Mouse (Mus musculus) frontal cortex, adult (tissue): ENCODE data around the gene Tnfaip8l1.

Source experiments
- ATAC-seq: cut with Nextera tagmentation; 2 replicates; pipeline ENCODE4 v1.9.2; 2017; ENCODE audit warnings: mild to moderate bottlenecking, moderate library complexity, mixed read lengths; ENCODE audit not compliant: low TSS enrichment

Tnfaip8l1 gene

DNA sequence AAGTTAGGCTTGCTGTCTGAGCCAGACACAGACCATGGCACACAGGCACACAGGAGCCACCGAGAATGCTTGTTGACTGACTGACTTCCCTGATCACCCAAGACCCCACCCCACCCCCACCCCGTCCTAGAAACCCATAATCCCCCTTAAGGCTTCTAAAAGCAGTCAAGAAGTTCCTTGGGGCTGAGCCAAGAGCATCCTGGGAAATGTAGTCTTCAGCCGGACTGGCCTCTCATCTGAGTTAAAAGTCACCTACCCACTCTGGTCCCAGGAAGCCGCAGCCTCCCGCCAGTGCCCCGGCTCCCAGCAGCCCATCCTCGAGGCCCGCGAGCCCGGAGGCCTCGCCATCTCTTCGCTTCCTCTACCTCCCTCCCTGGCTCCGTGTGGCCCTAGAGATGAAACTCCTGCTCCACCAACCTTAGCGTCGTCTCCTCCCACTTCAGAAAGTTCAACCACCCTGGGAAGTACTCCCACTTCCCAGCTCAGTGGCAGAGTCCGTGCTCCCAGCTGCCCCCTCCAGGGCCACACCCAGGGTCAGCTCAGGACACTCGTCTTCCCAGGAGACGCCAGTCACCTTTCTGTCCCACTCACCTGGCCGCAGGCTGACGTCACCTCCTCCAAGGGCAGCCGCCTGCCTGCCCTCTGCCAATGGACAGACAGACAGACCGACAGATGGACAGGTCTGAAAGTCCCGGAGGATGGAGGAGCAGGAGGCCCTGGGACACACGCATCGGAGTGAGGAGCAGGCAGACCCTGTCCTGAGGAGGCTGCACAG, 24.3 kb upstream of the Tnfaip8l1 start:
- ATAC-seq, result no peak

GRCm38 (mm10) chr17:56139355-56139754, 22.9 kb upstream of the Tnfaip8l1 start:
- peak; percentile 14; the same call in 1 of the 2 replicates for ATAC-seq

DNA sequence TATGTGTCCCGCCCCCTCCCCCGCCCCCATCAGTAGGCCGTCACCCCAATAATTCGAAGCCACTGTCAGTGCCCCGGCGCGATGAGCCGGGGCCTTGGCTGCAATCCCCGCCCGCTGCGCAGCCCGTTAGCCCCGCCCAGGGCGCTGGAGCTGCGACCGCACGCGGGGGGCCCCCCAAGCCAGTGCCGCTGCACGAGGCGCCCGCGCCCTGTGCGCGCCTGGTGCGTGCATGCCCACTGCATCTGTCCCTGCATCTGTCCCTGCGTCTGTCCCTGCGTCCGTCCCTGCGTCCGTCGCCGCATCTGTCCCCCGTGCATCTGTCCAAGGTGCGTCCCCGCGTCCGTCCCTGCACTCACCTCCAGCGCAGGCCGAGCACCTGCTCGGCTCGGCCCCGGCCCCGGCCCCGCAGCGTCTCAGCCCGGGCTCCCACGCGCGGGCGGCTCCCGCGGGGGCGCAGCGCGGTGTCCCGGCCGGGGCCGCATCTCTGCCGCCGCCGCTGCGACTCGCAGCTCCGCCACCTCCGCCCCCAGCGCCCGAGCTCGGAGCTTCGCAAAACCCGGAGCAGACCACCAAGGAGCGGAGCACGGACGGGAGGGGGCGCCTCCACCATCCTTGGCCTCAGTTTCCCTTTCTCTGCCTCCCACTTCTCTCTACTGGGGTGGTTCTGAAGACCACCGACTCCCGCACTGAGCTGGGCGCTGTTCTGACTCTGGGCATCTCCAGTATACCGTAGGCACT, 22.2 kb upstream of the Tnfaip8l1 start, which contains the start of gene Sema6b:
Sema6b (minus strand) TSS at position 486 of the 738 bp plus-strand sequence.
- peak; percentile 38; the same call in 1 of the 2 replicates for ATAC-seq

DNA sequence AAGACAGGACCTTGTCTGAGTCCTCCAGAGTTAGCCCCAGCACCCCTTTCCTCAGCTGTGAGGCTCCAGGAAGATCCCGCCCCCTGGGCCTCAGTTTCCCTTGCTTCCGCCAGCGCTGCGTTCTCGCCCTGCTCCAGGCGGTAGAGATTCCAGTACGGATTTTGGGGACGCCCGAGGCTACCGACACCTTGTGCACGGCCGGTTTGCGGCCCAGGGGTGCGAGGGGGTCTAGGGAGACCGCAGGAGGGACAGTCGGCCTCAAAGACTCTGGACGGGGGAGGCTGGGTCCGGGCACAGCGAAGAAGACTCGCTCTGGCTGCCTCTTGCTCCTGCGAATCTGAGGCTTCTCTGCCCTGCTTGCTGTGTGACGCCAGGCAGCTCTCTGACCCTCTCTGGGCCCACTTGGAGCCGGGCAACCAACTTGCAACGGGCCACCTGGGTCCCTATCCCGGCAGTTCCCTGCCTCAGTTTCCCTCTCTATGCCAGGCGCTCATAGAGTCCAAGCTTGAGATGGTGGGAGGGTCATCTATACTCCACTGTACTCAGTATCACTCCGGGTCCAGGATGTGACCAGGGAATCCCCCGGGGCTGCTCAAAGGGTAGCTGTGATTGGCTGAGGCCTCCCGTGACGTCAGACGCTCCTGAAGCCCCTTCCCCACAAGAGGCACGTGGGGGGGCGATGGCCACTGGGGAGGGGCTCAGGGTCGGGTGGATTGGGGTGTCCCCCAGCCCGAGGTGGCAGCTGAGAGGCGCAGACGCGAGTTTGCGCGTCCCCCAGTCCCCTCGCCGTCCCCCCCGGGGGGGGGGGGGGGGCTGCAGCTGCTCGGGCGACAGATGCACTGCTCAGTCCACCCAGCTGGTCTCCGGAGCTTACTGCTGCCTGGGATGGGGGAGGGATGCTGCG, 20.3 kb upstream of the Tnfaip8l1 start:
- ATAC-seq, result no peak

DNA sequence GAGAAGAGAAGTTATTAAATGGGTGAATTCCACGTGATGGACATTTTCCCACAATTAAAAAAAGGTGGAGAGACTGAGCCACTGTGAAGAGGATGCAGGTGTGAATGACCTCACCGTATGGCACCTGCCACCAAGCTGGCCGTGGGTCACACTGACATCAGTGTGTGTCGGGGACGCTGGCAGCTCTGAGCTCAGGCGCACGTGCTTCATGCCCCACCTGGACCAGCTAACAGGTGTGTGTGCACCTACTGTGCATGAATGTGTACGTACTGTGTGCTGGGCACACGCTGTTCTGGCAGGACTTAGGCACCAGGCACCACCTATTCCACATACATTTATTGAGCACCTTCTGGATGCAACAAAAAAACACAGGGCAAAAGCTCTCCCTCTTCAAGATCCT, 17.7 kb upstream of the Tnfaip8l1 start:
- ATAC-seq, result no peak

- ATAC-seq, result no peak
Measured at GRCm38 (mm10) chr17:56146131-56146530, 16.1 kb upstream of the Tnfaip8l1 start.

DNA sequence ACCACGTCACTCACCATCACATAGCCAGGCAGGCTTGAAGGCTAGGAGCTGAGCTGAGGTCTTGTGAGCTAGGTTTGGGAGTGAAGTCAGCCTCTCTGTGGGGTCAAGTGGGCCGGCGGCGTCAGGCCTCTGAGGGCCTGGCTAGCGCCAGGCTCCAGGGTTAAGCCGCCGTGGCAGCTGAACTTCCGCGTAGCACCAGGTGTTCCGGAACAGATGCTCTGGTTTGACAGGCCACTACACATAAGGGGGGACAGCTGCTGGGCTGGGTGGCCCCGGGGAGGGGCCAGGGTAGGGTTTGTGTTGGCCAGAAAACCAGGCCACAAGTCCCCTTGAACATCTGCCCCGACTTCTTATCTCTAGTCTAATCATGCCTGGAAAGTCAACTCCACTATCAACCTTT, 14.9 kb upstream of the Tnfaip8l1 start:
- no peak for ATAC-seq

- ATAC-seq, result no peak
Measured at GRCm38 (mm10) chr17:56148280-56148679, 14.0 kb upstream of the Tnfaip8l1 start.

DNA sequence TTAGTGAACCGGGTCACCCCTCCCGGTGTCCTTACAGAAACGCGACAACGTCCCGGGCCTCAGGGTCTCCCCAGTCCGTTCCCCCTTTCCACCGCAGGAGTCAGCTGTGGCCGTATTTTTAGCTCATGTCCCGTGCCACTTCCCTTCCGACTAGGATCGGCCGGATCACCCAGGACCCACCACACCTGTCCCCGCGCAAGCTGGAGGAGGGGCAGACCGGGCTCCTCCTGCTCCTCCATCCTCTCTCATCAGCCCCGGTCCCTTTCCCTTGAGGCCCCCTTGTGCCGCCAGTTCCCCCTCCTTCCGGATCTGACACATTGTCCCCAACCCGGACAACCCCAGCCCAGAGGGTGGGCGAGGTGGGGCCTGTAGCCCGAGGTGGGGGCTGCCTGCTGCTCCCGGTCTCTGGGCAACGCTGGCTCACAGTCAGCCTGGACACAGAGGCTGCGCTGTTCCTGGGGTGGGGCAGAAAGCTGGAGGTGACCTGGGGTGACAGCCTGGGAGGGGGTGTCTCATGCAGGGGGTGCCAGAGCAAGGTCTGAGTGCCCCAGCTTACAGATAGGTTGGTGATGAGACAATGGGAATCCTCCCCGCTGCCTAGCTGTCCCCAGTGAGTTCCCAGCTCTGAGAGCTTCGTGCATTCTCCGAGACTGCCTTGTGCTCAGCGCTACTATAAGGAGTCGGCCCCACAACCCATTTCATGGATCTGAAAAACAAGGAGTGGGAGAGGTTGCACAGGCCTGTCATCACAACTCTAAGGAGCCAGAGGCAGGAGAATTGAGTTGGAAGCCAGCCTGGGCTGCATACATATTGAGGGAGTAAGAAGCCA, 13.3 kb upstream of the Tnfaip8l1 start:
- 0 out of 2 replicates have a peak, but pooled peaks have one; percentile 29 for ATAC-seq

GRCm38 (mm10) chr17:56149897-56150296, 12.4 kb upstream of the Tnfaip8l1 start:
- no peak for ATAC-seq

GRCm38 (mm10) chr17:56153643-56154042, 8.6 kb upstream of the Tnfaip8l1 start:
- no peak for ATAC-seq

DNA sequence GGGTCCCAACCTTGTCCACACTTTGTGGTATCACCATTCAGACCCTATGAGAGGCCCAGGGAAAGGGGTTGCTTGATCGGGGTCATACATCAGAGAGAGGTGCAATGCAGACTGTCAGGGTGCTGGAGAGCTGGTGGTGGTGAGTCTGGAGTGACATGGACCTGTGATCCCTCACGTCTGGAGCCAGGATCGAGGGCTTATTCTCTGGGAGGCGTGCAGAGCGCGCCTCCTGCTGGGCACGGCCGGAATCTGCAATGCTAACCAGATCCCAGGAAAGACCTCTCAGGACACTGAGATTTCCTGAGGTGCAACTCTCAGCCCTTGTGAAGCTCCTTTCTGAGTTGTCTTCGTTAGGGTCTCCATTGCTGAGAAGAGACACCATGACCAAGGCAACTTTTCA, 2.5 kb upstream of the Tnfaip8l1 start:
- ATAC-seq, result 0 out of 2 replicates have a peak, but pooled peaks have one; percentile 31

- no peak for ATAC-seq
Measured at GRCm38 (mm10) chr17:56163523-56164102, 1.3 kb downstream of the Tnfaip8l1 start.

DNA sequence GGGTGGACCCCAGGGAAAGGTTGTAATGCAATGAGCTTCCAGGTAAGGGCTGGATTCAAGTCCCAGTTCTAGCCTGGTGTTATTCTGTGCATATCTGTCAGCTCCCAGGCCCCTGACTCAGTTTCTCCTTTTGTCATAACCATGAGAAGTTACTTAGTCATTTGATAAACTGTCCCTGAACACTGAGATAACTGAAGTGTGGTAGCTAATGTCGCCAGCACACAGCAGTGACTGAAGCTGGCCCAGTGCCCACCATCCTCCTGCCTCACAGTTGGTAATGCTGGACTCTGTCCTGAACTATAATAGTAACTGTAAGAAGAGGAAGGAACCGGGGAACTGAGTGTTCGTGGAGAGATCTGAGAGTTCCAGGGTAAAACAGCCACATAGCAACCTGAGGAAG, 2.2 kb downstream of the Tnfaip8l1 start:
- no peak for ATAC-seq

DNA sequence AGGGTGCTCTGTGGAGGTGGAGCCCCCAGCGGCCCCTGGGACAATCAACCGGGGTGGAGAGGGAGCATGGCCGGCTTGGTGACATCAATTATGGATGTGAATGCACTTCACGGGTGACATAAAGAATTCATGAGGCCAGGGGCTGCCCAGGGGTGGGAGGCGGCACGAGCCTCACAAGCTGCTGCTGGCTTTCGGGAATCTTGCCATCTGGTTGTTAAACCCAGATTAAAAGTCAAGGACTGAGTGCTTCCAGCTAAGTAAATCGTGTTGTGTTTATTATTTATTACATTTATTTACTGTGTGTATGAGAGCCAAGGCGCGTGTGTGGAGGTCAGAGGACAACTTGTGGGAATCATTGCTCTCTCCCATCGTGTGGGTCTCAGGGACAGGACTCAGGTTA, 3.4 kb downstream of the Tnfaip8l1 start:
- no peak for ATAC-seq

DNA sequence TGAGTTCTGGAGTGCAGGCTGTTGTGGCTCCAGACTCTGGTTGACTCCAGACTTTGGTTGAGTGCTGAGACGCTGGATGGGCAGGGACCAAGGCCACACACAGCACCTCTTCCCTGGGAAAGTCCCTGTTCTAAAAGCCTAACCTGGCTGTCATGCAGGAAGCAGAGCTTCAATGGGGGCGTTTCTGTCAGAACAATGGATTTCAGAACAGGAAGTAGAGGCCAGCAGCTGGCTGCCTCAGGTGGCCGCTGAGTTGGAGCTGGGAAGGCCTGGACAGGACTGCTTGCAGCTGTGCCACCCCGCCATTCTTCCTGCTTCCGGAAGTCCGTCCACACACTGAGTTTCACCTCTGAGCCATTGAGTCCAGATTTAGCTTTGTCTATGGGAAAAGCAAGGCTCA, 7.6 kb downstream of the Tnfaip8l1 start:
- no peak for ATAC-seq

GRCm38 (mm10) chr17:56170636-56171035, 8.4 kb downstream of the Tnfaip8l1 start:
- ATAC-seq, result no peak

DNA sequence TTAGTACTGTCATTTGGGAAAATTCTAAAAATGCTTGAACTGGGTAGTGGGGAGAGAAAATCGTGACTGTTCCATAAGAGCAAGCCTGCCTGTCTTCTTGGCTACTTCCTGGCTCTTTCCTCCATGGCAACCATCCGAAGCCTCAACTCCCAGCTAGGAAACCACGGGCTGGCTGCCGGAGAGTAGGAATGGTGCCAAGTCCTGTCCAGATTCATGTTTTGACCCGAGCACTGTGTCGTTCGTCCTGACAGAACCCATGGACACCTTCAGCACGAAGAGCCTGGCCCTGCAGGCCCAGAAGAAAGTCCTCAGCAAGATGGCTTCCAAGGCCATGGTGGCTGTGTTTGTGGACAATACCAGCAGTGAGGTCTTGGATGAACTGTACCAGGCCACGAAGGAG, 9.2 kb downstream of the Tnfaip8l1 start:
- no peak for ATAC-seq

DNA sequence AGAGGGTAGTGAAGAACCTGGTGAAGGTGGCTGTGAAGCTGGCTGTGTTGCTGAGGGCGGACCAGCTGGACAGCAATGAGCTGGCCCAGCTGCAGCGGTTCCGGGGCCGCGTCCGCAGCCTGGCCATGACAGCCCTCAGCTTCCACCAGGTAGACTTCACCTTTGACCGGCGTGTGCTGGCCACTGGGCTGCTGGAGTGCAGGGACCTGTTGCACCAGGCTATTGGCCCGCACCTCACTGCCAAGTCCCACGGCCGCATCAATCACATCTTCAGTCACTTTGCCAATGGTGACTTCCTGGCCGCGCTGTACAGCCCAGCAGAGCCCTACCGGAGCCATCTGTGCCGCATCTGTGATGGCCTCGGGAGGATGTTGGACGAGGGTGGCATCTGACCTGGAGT, 9.6 kb downstream of the Tnfaip8l1 start:
- no peak for ATAC-seq

- ATAC-seq, result no peak
Measured at GRCm38 (mm10) chr17:56173401-56174046, 11.2 kb downstream of the Tnfaip8l1 start.
